Mouse (Mus musculus): Measurements from ENCODE around the gene Srgap1. TPM values are rescaled to one million over a fixed set of nuclear protein-coding genes. Genes with fewer than 3 reads are reported as not detected.

Srgap1 gene
- total and polyA plus RNA-seq, 2 experiments from 2014 or later: 28.5 to 31.1 TPM

- no peak for ATAC-seq (ENCODE audit: low FRiP score)
- Histone ChIP-seq H3K27ac (ENCODE audit: low read depth, low read length) (no peak overlapping the region), H3K9ac (replicated peaks; ENCODE audit: low read length, poor library complexity, severe bottlenecking) (no peak overlapping the region), H3K36me3 (ENCODE audit: insufficient read depth, low read length) (peaks cover 4% of the 10 kb centered on the region; the same call in 1 of the 2 replicates), H3K4me3 (ENCODE audit: low read depth, low read length) (no peak overlapping the region), H3K9me3 (ENCODE audit: low read length) (no peaks in the 10 kb centered on the region), H3K27me3 (ENCODE audit: insufficient read depth, low read length) (no peaks in the 10 kb centered on the region), H3K4me1 (ENCODE audit: insufficient read depth, low read length) (0 out of 2 replicates have a peak, but pooled peaks cover 3% of the 10 kb centered on the region), H3K4me2 (ENCODE audit: low read depth, low read length, poor library complexity, severe bottlenecking) (no peak overlapping the region)
- DNase-seq (ENCODE audit: low spot score): no peak
- WGBS: 46% methylated on average over 4 of the region's 4 CpGs
- TF ChIP-seq CTCF (IDR thresholded peaks at IDR 0.05): peak; percentile 66
These were observed 6.7 kb downstream of the Srgap1 start for GRCm38 (mm10) chr10:122040372-122040771.

GRCm38 (mm10) chr10:122039566-122039965 is 7.5 kb downstream of the Srgap1 start:
- no peak for DNase-seq (ENCODE audit: low spot score)
- H3K9ac ChIP-seq (replicated peaks; ENCODE audit: low read length, poor library complexity, severe bottlenecking): no peak overlapping the region
- H3K27me3 ChIP-seq (ENCODE audit: insufficient read depth, low read length): no peaks in the 10 kb centered on the region
- no peak overlapping the region for H3K27ac ChIP-seq (ENCODE audit: low read depth, low read length)
- no peak for TF ChIP-seq CTCF (IDR thresholded peaks at IDR 0.05)
- peaks cover 5% of the 10 kb centered on the region; the same call in 1 of the 2 replicates for H3K36me3 ChIP-seq (ENCODE audit: insufficient read depth, low read length)
- WGBS: 90% methylated on average over 4 of the region's 4 CpGs
- no peak overlapping the region for H3K4me3 ChIP-seq (ENCODE audit: low read depth, low read length)
- 0 out of 2 replicates have a peak, but pooled peaks cover 3% of the 10 kb centered on the region for H3K4me1 ChIP-seq (ENCODE audit: insufficient read depth, low read length)
- ATAC-seq (ENCODE audit: low FRiP score): no peak
- no peaks in the 10 kb centered on the region for H3K9me3 ChIP-seq (ENCODE audit: low read length)
- H3K4me2 ChIP-seq (ENCODE audit: low read depth, low read length, poor library complexity, severe bottlenecking): no peak overlapping the region

GRCm38 (mm10) chr10:122038554-122038953 is 8.6 kb downstream of the Srgap1 start:
- DNase-seq (ENCODE audit: low spot score) (peak; percentile 40), ATAC-seq (ENCODE audit: low FRiP score) (peak; percentile 47; the same call in 1 of the 2 replicates)
- Histone ChIP-seq H3K4me3 (ENCODE audit: low read depth, low read length) (no peak overlapping the region), H3K4me1 (ENCODE audit: insufficient read depth, low read length) (no peaks in the 10 kb centered on the region), H3K27me3 (ENCODE audit: insufficient read depth, low read length) (no peaks in the 10 kb centered on the region), H3K27ac (ENCODE audit: low read depth, low read length) (no peak overlapping the region), H3K9ac (replicated peaks; ENCODE audit: low read length, poor library complexity, severe bottlenecking) (no peak overlapping the region), H3K4me2 (ENCODE audit: low read depth, low read length, poor library complexity, severe bottlenecking) (no peak overlapping the region), H3K36me3 (ENCODE audit: insufficient read depth, low read length) (peaks cover 5% of the 10 kb centered on the region; the same call in 1 of the 2 replicates), H3K9me3 (ENCODE audit: low read length) (no peaks in the 10 kb centered on the region)
- WGBS: 53% methylated on average over 3 of the region's 3 CpGs
- no peak for TF ChIP-seq CTCF (IDR thresholded peaks at IDR 0.05)

GRCm38 (mm10) chr10:122033271-122033670 is 13.8 kb downstream of the Srgap1 start:
- no peaks in the 10 kb centered on the region for H3K4me1 ChIP-seq (ENCODE audit: insufficient read depth, low read length)
- no peak for ATAC-seq (ENCODE audit: low FRiP score)
- H3K9me3 ChIP-seq (ENCODE audit: low read length): no peaks in the 10 kb centered on the region
- no peak for TF ChIP-seq CTCF (IDR thresholded peaks at IDR 0.05)
- no peak overlapping the region for H3K27ac ChIP-seq (ENCODE audit: low read depth, low read length)
- WGBS: 82% methylated on average over 5 of the region's 5 CpGs
- no peak for DNase-seq (ENCODE audit: low spot score)
- H3K4me2 ChIP-seq (ENCODE audit: low read depth, low read length, poor library complexity, severe bottlenecking): no peak overlapping the region
- peaks cover 5% of the 10 kb centered on the region; the same call in 1 of the 2 replicates for H3K36me3 ChIP-seq (ENCODE audit: insufficient read depth, low read length)
- H3K27me3 ChIP-seq (ENCODE audit: insufficient read depth, low read length): no peaks in the 10 kb centered on the region
- H3K9ac ChIP-seq (replicated peaks; ENCODE audit: low read length, poor library complexity, severe bottlenecking): no peak overlapping the region
- no peak overlapping the region for H3K4me3 ChIP-seq (ENCODE audit: low read depth, low read length)

GRCm38 (mm10) chr10:122030420-122030819 is 16.7 kb downstream of the Srgap1 start:
- TF ChIP-seq CTCF (IDR thresholded peaks at IDR 0.05): no peak
- H3K36me3 ChIP-seq (ENCODE audit: insufficient read depth, low read length): peaks cover 2% of the 10 kb centered on the region; the same call in 1 of the 2 replicates
- 83% methylated on average over 5 of the region's 5 CpGs for WGBS
- no peak overlapping the region for H3K4me2 ChIP-seq (ENCODE audit: low read depth, low read length, poor library complexity, severe bottlenecking)
- no peak overlapping the region for H3K4me3 ChIP-seq (ENCODE audit: low read depth, low read length)
- no peak for DNase-seq (ENCODE audit: low spot score)
- no peaks in the 10 kb centered on the region for H3K4me1 ChIP-seq (ENCODE audit: insufficient read depth, low read length)
- no peaks in the 10 kb centered on the region for H3K9me3 ChIP-seq (ENCODE audit: low read length)
- no peak overlapping the region for H3K9ac ChIP-seq (replicated peaks; ENCODE audit: low read length, poor library complexity, severe bottlenecking)
- H3K27ac ChIP-seq (ENCODE audit: low read depth, low read length): no peak overlapping the region
- no peaks in the 10 kb centered on the region for H3K27me3 ChIP-seq (ENCODE audit: insufficient read depth, low read length)
- ATAC-seq (ENCODE audit: low FRiP score): no peak

- Histone ChIP-seq H3K4me1 (ENCODE audit: insufficient read depth, low read length) (no peaks in the 10 kb centered on the region), H3K4me2 (ENCODE audit: low read depth, low read length, poor library complexity, severe bottlenecking) (no peak overlapping the region), H3K27ac (ENCODE audit: low read depth, low read length) (no peak overlapping the region), H3K27me3 (ENCODE audit: insufficient read depth, low read length) (no peaks in the 10 kb centered on the region), H3K36me3 (ENCODE audit: insufficient read depth, low read length) (no peaks in the 10 kb centered on the region), H3K9me3 (ENCODE audit: low read length) (no peaks in the 10 kb centered on the region), H3K4me3 (ENCODE audit: low read depth, low read length) (no peak overlapping the region), H3K9ac (replicated peaks; ENCODE audit: low read length, poor library complexity, severe bottlenecking) (no peak overlapping the region)
- DNase-seq (ENCODE audit: low spot score) (no peak), ATAC-seq (ENCODE audit: low FRiP score) (no peak)
- no peak for TF ChIP-seq CTCF (IDR thresholded peaks at IDR 0.05)
- WGBS: 80% methylated on average over 7 of the region's 7 CpGs
These were observed 17.4 kb downstream of the Srgap1 start for GRCm38 (mm10) chr10:122029738-122030137.
